Mouse (Mus musculus) urinary bladder, postnatal 10 days (tissue): ENCODE measurements around the gene Slc35a3.
"Not testable (repeated sequence)": the region's sequence is repeated elsewhere in the genome, so short reads cannot be mapped to it uniquely, and the experiment has no call there.

Source experiments
- DNase-seq: peaks from one replicate; pipeline ENCODE4 v3.0.0; 2022; ENCODE audit warnings: low spot score

Slc35a3 gene

GRCm38 (mm10) chr3:116698786-116699185, 13.8 kb downstream of the Slc35a3 start:
- no peak for DNase-seq

- no peak for DNase-seq
Measured at GRCm38 (mm10) chr3:116695666-116695985, 17.0 kb downstream of the Slc35a3 start.

GRCm38 (mm10) chr3:116694955-116695665, 17.5 kb downstream of the Slc35a3 start:
- DNase-seq, result no peak

- no peak for DNase-seq
Measured at GRCm38 (mm10) chr3:116694312-116694711, 18.3 kb downstream of the Slc35a3 start.

GRCm38 (mm10) chr3:116681160-116681559, 31.5 kb downstream of the Slc35a3 start, which contains the start of gene Gm43191:
Gene Gm43191 (minus strand): TSS chr3:116681260.
- no peak for DNase-seq

- DNase-seq, result not testable (repeated sequence)
Measured at GRCm38 (mm10) chr3:116664281-116664680, 48.4 kb downstream of the Slc35a3 start.

GRCm38 (mm10) chr3:116662463-116662863, 50.2 kb downstream of the Slc35a3 start, which contains the start of gene Mfsd14a:
Gene Mfsd14a (minus strand): TSS chr3:116662677.
- DNase-seq, result peak; percentile 98

- DNase-seq, result no peak
Measured at GRCm38 (mm10) chr3:116661870-116662414, 50.7 kb downstream of the Slc35a3 start.

GRCm38 (mm10) chr3:116661288-116661869, 51.3 kb downstream of the Slc35a3 start:
- DNase-seq, result no peak

- DNase-seq, result no peak
Measured at GRCm38 (mm10) chr3:116659856-116660430, 52.7 kb downstream of the Slc35a3 start.

- DNase-seq, result no peak
Measured at GRCm38 (mm10) chr3:116658928-116659565, 53.6 kb downstream of the Slc35a3 start.

- DNase-seq, result no peak
Measured at GRCm38 (mm10) chr3:116656184-116656965, 56.3 kb downstream of the Slc35a3 start.

GRCm38 (mm10) chr3:116654051-116654450, 58.6 kb downstream of the Slc35a3 start:
- not testable (repeated sequence) for DNase-seq

GRCm38 (mm10) chr3:116653278-116653945, 59.2 kb downstream of the Slc35a3 start:
- no peak for DNase-seq

GRCm38 (mm10) chr3:116652033-116652446, 60.6 kb downstream of the Slc35a3 start:
- DNase-seq, result no peak

- no peak for DNase-seq
Measured at GRCm38 (mm10) chr3:116650698-116651097, 61.9 kb downstream of the Slc35a3 start.

- no peak for DNase-seq
Measured at GRCm38 (mm10) chr3:116648805-116649204, 63.8 kb downstream of the Slc35a3 start.

GRCm38 (mm10) chr3:116646387-116646786, 66.2 kb downstream of the Slc35a3 start:
- no peak for DNase-seq

GRCm38 (mm10) chr3:116642373-116642772, 70.3 kb downstream of the Slc35a3 start:
- no peak for DNase-seq

GRCm38 (mm10) chr3:116641811-116642371, 70.7 kb downstream of the Slc35a3 start:
- no peak for DNase-seq

GRCm38 (mm10) chr3:116640024-116640423, 72.6 kb downstream of the Slc35a3 start:
- DNase-seq, result no peak
